Mouse (Mus musculus) kidney, postnatal 10 days (tissue): ENCODE measurements around the gene Zfp719.

Experiments used
- DNase-seq: peaks from one replicate; pipeline ENCODE4 v3.0.0; 2021; ENCODE audit warnings: mixed read lengths

The Zfp719 gene

DNA sequence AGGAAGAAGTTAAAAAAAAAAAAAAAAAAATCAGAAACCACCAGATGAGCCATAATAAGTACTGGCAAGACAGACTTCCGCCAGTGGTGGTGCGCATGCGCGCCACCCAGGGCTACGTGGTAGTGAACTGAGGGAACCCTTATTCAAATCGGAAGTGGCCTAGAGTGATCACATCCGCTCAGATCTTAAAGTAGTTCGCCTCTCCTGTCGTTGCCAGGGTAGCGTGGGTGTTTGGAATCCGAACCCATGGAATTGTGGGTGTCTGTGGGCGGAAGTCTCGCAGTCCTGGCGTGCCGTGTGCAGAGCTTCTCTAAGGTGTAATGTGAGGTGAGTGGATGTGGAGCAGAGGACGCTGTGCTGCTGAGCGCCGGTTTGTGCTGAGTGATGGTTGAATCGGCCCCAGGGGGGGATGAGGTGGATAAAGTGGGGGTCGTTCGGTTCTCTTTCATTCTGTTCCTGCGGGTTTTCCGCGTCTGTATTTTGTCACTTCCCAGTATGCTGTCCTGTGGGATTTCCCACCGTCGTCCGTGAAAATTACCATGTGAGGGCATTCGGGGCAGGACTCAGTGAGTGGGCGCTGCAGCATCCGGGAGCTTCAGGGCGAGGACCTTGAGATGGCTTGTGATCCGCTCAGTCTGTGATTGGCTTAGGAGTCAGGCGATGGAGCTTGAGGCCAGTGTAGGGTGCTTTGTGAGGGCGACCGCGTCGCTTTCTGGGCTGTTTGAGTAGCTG is at the start of gene Zfp719:
Zfp719 (plus strand) TSS at position 171 of the 732 bp plus-strand sequence.
- DNase-seq, result peak; percentile 95

DNA sequence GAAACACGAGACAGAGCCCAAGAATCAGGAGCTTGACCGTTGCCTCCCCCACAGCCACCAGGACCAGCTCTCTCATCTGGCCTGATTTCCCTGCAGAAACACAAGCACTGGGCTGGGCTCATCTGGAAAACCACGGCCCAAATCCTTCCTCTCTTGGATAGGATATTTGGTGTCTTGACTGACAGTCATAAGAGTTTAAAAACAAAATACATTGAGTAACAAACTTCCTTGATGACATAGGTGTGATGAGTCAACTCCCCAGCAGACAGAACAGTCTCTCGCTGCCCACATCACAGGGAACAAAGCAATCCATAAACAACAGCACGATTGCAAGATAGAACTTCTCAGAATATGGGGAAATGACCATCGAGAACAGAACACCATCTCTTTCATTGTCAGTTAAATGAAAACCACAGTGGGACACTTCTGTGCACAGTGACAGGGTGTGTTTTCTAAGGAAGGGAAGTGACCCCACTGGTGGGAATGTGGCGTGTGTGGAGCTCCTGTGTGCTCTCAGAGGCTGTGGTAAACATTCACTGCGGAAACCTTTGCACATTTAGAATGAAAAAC is 49.1 kb upstream of the Zfp719 start:
- no peak for DNase-seq

DNA sequence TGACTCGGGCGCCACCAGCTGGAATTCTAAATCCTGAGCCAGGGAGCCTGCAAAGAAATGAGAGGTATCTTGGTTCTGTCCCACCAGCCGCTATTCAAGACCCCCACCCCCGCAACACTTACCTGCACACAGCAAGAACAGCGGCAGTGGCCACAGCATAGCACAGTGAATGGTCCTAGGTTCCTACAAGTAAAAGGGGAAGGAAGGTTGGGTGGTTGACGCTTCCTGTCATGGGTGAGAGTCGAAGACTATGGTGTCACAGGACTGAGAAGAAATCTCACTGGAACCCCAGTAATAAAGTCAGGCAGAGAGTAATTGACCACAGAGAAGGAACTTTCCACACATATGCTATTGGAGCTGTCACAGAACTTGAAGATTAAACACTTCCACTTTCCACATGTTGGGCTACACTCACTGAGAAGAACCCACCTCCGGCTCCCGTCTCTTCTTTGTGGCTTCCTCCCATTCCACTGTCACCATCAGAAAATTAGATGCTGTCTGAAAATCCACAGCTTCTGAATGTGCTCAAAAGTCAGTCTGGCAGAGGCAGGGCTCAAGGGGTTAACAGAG is 46.4 kb upstream of the Zfp719 start:
- DNase-seq, result no peak

DNA sequence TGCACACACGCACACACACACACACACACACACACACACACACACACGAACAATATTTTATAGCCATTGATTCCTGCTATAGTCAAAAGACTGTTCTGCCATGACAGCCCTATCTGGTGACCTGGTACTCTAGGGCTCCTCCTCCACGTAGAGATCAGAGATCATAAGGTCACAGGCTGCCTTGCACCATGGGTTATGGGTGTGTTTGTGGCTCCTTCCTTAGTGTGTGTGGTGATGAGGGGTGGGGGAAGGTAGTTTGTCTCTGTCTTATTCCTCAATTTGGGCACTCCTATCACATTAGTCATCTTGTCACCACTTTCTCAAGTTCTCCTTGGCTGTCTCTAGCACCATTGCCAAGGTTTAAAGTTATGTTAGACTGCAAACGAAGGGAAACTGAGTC is 40.9 kb upstream of the Zfp719 start:
- DNase-seq, result no peak

DNA sequence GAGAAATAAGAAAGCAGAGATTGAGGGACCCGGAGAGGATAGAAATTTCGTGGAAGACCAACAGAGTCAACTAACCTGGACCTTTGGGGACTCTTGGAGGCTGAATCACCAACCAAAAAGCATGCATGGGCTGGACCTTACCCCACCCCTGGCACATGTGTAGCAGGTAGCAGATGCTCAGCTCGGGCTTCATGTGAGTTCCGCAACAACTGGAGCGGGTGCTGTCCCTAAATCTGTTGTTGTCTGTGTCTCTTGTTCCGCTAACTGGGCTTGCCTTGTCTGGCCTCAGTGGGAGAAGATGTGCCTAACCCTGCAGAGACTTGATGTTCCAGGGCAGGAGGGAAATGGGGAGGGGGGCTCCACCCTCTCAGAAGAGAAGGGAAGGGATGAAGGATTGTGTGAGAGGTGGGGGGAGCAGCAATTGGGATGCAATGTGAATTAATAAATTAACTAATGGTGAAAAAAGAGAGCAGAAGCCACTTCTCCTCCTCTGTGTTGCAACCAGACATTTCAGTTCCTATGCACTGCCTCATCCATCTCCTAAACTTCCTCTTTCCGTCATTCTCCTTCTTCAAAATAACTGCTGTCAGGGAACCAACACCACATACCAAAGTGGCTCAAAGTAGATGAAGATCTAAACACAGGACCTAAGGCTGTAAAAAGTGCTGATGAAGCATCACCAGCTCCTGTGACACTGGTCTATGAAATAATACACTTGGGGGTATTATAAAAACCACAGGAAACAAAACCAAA is 35.0 kb upstream of the Zfp719 start, which contains the start of gene Cd33:
Cd33 (minus strand) TSS at position 204 of the 753 bp plus-strand sequence.
- no peak for DNase-seq

DNA sequence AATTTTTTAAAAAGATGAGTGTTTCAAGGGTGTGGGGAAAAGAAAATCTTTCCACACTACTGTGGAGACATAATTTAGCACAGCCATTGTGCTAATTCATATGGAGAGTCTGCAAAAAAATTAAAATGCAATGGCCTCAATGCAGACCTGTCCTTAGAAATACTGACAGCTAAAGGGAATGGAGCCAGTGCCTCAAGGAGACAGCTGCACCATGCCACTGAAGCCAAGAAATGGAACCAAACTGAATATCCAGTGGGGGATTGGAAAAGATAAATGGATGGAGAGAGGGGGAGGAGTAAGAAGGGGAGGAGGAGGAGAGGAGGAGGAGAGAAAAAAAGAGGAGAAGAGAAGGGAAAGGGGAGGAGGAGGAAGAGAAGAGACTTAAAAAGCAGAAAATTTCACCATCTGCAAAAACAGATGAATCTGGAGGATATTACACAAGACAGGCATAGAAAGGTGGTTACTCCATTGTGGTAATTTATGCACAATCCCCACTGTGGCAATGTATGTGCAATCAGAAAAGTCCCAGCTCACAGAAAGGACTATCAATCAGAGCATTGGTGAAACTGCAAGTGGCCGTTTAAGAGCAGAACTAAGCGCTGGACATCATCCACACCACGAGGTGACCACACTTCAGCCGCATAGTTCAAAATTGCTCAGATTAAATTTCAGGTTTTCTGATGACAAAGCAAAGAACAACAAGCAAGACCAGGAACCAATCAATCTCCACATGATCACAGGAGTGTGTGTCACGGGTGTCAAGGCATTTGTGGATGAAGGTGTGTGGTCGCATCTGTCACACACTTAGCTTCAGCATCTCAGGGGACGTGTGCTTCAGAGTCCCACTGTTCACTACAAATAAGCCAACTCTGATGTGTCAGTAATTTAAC is 33.5 kb upstream of the Zfp719 start:
- no peak for DNase-seq

DNA sequence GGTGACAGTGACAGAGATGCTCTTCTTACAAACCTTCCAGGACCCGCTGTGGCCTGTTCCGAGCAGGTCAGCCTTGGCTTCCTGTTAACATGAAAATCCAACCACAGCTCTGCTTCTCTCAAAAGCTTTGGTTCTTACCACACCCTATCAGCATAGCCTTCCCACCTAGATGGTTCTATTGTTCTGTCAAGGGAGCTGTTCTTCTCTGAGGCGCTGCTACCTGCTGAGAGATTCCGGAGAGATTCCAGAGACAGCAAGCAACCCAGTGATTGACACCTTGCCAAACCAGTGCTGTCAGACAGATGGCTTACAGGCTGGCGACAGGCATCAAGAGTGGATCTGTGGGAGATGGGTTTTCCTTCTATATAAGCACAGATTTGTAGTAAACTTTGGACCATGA is 31.7 kb upstream of the Zfp719 start:
- DNase-seq, result no peak

DNA sequence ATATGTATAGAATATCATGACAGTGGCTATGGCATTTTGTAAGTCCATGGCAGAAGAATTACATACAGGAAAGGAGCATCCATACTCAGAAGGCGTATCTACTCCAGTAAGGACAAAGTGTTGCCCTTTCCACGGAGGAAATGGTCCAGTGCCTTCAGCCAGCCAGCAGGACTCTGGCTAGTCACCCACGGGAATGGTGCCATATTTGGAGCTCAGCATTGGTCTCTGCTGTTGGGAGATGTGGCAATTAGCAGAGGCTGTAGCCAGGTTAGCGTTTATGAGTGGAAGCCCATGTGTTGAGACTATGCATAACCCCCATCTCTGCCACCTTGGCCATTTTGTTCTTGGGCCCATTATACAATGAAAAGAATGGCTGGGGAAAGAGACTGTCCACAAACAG is 31.2 kb upstream of the Zfp719 start:
- DNase-seq, result no peak

DNA sequence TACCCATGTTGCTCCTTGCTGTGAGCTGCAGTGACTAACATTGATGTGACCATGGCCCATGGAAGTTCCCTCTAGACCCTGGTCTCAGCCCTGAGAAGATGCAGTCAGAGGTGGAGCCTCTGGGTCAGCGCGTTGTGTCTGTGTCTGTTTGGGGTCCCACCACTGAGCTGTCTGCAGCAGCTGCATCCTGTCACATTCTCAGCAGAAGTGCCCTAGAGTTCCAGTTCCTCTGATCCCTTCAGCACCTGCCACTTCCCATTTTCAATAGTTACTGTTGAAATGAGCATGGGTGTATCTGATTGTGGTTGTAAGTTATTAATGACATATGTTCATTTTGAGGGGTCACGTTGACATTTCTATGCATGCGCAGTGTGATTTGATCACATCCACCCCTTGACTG is 26.3 kb upstream of the Zfp719 start:
- peak; percentile 18 for DNase-seq

DNA sequence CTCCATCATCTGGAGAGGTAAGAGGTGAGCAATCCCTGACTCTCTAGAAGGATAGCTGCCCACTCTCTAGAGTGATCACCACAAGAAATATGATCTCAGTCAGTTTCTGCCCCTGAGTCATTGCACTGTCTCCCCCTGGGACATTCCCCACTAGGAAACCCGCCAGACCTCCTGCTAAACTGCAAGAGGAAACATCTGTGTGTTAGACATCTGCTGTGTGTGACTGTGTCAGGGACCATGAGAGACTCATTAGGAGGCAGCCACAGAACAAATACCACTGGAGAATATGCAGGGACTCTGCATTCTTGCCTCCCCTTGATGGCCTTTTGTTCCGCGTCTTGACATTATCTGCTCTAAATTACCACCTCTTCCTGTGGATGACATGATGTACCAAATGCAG is 24.9 kb upstream of the Zfp719 start:
- DNase-seq, result peak; percentile 71

DNA sequence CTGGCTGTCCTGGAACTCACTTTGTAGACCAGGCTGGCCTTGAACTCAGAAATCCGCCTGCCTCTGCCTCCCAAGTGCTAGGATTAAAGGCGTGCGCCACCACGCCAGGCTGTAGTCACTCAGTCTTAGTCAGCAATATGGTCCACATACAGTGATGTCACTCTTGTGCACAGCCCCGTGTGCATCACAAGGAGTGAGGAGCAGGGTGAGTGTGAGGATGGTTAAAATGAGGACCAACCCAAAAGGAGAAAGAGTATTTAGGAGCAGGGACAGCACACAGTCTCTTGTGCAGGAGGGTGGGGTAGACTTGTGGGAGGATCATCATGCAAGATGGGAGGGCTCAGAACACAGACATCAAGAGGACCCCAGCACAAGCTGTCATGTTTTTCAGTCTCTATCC is 24.1 kb upstream of the Zfp719 start:
- DNase-seq, result no peak

DNA sequence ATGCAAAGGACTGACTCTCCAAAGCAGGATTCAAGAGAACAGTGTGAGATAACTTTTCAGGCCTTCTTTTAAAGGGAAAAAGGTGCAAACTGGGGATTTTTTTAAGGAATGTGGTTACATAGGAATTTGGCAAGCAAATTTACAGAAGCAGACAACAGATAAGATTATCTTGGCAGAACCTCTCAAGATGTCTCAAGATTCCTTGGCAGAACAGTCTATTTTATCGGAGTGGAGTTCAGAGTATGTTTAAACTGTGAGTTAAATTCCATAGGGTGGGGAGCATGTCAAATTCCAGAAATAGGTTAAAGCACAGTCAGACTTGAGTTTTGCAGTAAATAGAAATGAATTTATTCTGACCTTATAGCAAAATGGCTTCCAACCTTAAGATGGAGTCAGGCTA is 22.5 kb upstream of the Zfp719 start:
- no peak for DNase-seq

DNA sequence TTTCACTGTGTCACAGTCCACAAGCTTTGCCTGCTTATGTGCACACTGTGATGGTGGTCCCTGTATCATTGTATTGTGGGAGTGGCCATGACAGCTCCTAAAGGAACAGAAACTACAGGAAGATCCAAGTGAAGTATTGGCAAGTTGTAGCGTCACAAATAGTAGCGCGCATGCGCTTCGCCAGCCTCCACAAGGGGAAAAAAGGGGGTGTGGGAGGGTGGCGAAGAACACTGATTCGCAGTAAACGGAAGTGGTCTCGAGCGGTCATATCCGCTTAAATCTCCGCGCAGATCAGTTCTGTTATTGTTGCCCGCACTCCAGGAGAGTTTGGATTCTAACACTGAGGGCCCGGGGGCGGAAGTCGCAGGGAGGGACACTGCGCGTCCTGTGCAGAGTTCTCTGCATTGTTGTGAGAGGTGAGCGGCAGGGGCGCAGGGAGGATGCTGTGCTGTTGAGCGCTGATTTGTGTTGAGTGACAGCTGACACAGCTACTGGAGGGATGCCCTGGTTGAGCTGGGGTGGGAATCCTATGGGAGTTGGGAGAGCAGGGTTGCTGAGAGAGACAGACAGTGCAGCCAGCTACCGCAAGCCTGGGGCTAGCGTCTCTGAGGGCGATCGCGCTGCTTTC is 17.3 kb upstream of the Zfp719 start, which contains the start of gene Zfp658:
Zfp658 (plus strand) TSS at position 251 of the 628 bp plus-strand sequence.
- peak; percentile 92 for DNase-seq

DNA sequence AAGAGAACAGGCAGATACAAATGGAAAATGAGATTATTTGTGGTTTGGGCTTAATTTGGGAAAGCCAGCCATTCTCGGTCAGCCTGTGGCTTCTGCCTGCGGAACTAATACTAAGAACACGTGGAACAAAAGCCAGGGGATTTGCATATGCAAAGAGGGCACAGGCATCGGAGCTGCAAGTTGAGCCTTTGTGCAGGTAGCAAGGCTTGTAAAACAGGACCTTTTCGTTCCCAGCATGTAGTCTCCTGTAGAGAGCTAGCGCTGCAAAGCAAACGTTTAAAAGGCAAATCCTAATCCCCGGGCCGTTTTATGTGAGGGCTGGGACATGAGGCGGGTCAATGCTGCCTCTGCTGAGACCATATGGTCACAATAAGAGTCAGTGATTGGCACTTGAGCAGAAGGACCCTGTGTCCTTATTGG is 16.7 kb upstream of the Zfp719 start:
- DNase-seq, result no peak

DNA sequence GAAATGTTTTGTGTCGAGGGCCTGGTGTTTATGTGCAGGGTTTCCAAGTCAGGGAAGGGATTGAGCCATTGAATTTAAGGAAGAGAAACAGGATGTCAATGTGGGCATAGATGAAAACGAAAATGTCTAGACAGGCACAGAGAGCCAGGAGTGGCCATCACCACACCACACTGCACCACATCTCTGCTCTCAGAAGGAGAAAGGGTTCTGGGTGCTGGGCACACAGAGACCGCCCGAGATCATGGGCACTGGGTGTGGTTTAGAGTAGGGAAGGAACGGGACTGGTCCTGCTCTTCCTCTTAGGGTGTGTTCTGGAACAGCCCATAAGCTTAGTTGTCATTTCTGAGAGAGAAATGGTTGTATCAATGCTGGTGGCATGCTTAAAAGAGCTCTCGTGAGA is 16.1 kb upstream of the Zfp719 start:
- no peak for DNase-seq

DNA sequence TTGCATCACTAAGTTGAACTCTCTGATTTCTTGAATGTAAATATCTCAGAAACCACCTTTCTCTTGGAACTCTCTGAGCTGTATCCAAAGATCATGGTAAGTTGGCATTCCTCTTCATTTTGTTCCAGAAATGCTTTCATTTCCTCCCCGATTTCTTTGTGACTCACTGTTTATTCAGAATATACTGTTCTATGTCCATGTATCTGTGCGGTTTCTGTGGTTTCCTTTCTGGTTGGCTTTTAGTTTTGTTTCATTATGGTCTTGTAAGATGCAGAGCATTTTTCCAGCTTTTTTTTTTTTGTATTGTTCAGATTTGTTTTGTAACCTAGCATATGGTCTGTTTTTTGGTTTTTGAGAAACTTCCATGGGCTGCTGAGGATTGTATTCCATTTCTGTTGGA is 8.2 kb upstream of the Zfp719 start:
- DNase-seq, result no peak

DNA sequence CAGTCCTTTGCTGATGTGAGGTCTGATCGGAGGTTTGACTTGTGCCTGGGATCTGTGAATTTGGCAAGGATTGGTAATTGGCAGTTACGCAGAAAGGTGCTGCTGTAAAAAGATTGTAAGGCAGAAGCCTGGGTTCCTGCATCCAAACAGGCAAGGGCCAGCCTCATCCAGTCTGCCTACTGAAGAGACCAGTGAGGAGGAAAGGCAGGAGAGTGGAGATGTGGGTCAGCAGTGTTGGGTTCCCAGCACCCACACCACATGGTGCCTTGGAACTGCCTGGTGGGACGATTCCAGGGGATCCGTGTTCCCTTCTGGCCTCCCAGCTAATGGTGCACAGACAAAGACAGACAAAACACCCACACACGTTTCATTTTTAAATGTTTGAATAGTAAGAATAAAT is 1.1 kb downstream of the Zfp719 start:
- DNase-seq, result no peak

DNA sequence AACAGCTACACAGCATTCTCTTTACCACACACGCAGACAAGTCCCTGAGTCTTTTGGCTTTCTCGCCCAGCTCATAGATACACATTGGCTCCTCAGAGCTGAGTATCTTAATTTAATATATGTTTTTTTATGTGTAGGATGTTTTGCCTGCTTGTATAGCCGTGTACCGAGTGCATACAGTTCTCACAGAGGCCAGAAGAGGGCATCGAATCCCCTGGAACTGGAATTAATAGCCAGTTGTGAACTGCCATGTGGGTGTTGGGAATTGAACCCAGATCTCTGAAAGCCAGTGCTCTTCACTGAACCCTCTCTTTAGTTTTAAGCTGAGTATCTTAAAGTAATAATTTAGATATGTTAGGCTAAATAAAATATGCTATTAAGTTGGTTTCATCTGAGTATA is 5.4 kb downstream of the Zfp719 start:
- DNase-seq, result no peak

DNA sequence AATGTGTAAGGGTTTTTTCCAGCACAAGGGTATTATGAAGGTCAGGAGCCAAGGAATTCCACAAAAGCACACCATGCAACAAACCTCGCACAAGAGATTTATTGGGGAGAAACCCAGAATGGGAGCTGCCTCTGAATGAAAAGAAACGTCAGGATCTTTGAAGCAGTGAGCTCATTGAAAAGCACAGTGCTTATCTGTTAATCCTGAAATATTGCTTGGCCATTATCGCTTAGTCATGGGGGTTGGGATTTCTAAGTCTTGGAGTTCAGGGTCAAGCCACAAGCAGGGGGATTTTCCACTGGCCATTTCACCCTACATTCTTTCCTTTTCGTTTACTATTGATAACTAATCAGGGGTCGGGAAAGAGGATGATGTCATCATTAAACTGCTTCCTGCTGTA is 22.5 kb downstream of the Zfp719 start:
- no peak for DNase-seq

DNA sequence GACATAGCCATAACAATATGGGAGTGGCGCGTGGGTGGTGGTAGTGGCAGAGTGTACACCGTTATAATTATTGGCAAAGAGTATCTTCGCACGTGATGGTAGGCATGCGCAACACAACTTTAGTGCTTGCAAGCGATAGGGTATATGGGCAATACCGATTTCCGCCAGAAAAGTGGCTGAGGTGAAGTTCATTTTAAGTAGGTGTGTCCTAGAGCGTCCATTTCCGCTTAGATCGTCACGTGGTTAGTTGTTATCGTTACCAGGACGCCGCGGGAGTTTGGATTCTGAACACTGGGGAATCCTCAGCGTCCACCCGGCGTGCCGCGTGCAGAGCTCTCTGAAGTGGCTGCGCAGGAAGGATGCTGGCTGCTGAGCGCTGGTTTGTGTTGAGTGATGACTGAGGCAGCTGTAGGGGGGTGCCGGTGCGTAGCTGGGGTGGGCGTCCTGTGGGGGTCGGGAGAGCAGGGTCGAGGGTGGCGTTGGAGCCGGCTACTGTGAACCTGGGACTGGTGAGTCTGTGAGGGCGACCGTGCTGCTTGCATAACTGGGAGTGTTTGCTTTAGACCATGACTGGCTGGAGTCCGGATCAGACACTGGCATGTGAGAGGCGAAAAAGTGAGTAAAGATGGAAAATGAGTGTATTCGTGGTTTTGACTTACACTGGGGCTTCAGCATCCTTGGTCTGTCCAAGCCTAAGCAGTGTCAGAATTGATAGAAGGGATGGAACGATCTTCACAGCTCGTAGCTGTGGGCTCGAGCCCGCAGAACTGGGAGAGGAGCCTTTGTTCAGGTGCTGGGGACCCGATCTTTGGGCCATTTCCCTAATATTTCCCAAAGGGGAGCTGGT is 27.7 kb downstream of the Zfp719 start, which contains the start of gene Zfp819:
Zfp819 (plus strand) TSS at position 274 of the 847 bp plus-strand sequence.
- DNase-seq, result peak; percentile 74

DNA sequence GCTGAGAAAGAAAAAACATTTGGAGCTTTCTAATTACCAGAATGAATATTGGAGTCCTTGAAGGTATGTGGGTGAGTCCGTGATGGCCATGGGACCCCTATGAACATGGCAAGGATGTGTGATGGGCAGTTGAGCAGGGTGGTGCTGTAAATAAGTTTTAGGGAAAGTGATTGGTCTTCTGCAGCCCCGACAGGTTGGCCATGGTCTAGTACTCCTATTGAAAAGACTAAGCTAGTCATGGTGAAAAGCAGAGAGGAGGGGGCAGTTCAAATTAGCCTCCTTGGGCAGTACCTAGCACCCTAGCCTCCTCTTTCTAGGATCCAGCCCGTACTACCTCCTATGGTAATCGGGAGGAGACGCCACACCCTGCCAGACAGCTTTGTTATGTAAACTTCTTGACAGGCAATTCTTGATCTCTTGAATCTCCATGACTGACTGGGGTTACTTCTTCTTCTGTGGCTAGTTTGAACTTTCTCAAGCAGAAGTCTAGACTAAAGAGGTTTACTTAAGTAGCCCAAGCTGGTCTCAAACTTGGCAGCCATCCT is 28.4 kb downstream of the Zfp719 start:
- DNase-seq, result no peak
